Mouse (Mus musculus): ENCODE measurements around the gene Aldh2.

DNA sequence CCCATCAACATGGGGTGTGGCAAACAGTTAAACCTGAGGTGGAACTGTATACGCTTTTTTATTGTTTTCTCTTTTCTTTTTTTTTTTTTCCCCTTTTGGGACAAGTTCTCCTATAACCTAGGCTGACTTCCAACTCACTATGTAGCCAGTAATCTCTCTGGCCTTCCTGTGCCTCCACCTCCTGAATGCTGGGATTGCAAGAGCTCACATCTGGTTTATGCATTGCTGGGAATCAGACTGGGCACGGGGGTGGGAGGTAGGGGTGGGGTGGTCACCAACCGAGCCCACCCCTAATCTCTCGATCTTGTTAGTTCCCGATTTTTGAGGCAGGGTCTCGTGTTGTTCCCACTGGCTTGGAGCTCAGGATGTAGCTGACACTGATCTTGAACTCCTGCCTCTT is 3.7 kb downstream of the Aldh2 start:
- TF ChIP-seq CTCF (IDR thresholded peaks at IDR 0.05; ENCODE audit: low read depth, low read length), result no peak
- no peak for TF ChIP-seq POLR2A (IDR thresholded peaks at IDR 0.05; ENCODE audit: insufficient read depth, low read length)
